Mouse (Mus musculus): ENCODE data around the gene Xaf1. TPM values are rescaled to one million over a fixed set of nuclear protein-coding genes. Genes with fewer than 3 reads are reported as not detected.

The Xaf1 gene
- polyA plus RNA-seq (2012; rRNA removed), result 4.6 and 6.6 TPM in 2 replicates

GRCm38 (mm10) chr11:72301334-72301733, at the start of gene Xaf1:
TSS of gene Xaf1 (plus strand) at chr11:72301629.

GRCm38 (mm10) chr11:72266960-72267560, 34.4 kb upstream of the Xaf1 start, which contains the start of gene Slc13a5:
TSS of gene Slc13a5 (minus strand) at chr11:72267222.

GRCm38 (mm10) chr11:72314151-72314895, 12.9 kb downstream of the Xaf1 start, which contains the start of gene Fbxo39:
TSS of gene Fbxo39 (plus strand) at chr11:72314444.

GRCm38 (mm10) chr11:72362347-72362741, 60.9 kb downstream of the Xaf1 start, which contains the start of gene Tekt1:
TSS of gene Tekt1 (minus strand) at chr11:72362442.

Other genes starting within 250 kb of the Xaf1 start
- 3.7 and 5.8 TPM in 2 replicates for gene Pitpnm3, start 165.9 kb upstream of the Xaf1 start, polyA plus RNA-seq (2012; rRNA removed)
- 0.05 TPM in 1 of 2 replicates, not detected in the other for gene Gm43951, start 94.8 kb upstream of the Xaf1 start, polyA plus RNA-seq (2012; rRNA removed)
- 0.88 and 1.5 TPM in 2 replicates for gene 4933427D14Rik, start 94.2 kb upstream of the Xaf1 start, polyA plus RNA-seq (2012; rRNA removed)
- 9.5 and 12.2 TPM in 2 replicates for gene Txndc17, start 94.1 kb upstream of the Xaf1 start, polyA plus RNA-seq (2012; rRNA removed)
- 1.2 and 1.5 TPM in 2 replicates for gene Med31, start 86.0 kb upstream of the Xaf1 start, polyA plus RNA-seq (2012; rRNA removed)
- gene Slc13a5, start 34.4 kb upstream of the Xaf1 start, polyA plus RNA-seq (2012; rRNA removed), result 0.32 TPM in 1 of 2 replicates, not detected in the other
- not detected in 2 replicates for gene Fbxo39, start 12.8 kb downstream of the Xaf1 start, polyA plus RNA-seq (2012; rRNA removed)
- gene Tekt1, start 60.8 kb downstream of the Xaf1 start, polyA plus RNA-seq (2012; rRNA removed), result not detected in 2 replicates
- 5.3 and 5.7 TPM in 2 replicates for gene Smtnl2, start 110.1 kb downstream of the Xaf1 start, polyA plus RNA-seq (2012; rRNA removed)
- gene Ggt6, start 133.9 kb downstream of the Xaf1 start, polyA plus RNA-seq (2012; rRNA removed), result 16.2 and 16.9 TPM in 2 replicates
- 14.5 and 15.5 TPM in 2 replicates for gene Mybbp1a, start 139.7 kb downstream of the Xaf1 start, polyA plus RNA-seq (2012; rRNA removed)
- gene Spns2, start 188.3 kb downstream of the Xaf1 start, polyA plus RNA-seq (2012; rRNA removed), result 27.2 and 46.9 TPM in 2 replicates
- 0.45 and 0.83 TPM in 2 replicates for gene Spns3, start 248.9 kb downstream of the Xaf1 start, polyA plus RNA-seq (2012; rRNA removed)